Mouse (Mus musculus): ENCODE results near the gene Cerk.

- no peak for TF ChIP-seq POLR2A (IDR thresholded peaks at IDR 0.05; ENCODE audit: low read depth, low read length)
- no peak for TF ChIP-seq CTCF (conservative IDR thresholded peaks at IDR 0.05; ENCODE audit: insufficient read depth, insufficient read length, low read depth, low read length)
These were observed 5.5 kb downstream of the Cerk start for GRCm38 (mm10) chr15:86180427-86180826.
